Mouse (Mus musculus) megakaryocyte, embryonic 14.5 days (primary cell): ENCODE data around the gene Ap1s3.
"Not testable (repeated sequence)": the region's sequence is repeated elsewhere in the genome, so short reads cannot be mapped to it uniquely, and the experiment has no call there.

Source experiments
- FLI1 ChIP-seq: IDR thresholded peaks from 2 replicates; pipeline ENCODE4 v1.6.1; 2012; ENCODE audit warnings: low read length, inconsistent platforms, mixed read lengths
- GATA1 ChIP-seq: IDR thresholded peaks from 3 replicates; pipeline ENCODE4 v1.6.1; 2012; ENCODE audit warnings: mixed read lengths, low read length, inconsistent platforms, borderline replicate concordance

DNA sequence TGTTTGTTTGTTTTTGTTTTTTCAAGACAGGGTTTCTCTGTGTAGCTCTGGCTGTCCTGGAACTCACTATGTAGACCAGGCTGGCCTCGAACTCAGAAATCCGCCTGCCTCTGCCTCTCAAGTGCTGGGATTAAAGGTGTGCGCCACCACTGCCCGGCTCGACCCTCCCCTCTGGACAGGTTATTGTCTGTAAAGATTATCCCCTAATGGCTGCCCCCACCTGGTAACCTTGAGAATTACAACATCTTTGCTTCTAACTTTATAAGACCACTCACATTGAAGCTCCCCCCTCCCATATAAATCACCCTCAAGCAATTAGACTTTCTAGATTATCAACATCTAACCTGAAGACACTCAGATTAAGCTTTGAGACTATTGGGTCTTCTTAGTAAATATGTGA lies 60.5 kb downstream of the Ap1s3 start:
- not testable (repeated sequence) for TF ChIP-seq GATA1, FLI1
